Mouse (Mus musculus) macrophage (primary cell): ENCODE data around the gene Lao1. TPM values are rescaled to one million over a fixed set of nuclear protein-coding genes. Genes with fewer than 3 reads are reported as not detected.

Experiments used
- H3K27ac ChIP-seq: fragments of 350-480 bp; formaldehyde crosslinking; 2 replicates; pipeline ENCODE4 v1.9.0; 2021
- H3K36me3 ChIP-seq: fragments of 350-480 bp; formaldehyde crosslinking; 2 replicates; pipeline ENCODE4 v1.9.0; 2021; ENCODE audit errors: inconsistent target
- H3K4me3 ChIP-seq: fragments of 350-480 bp; formaldehyde crosslinking; 2 replicates; pipeline ENCODE4 v1.9.0; 2021; ENCODE audit errors: inconsistent target
- H3K79me2 ChIP-seq: fragments of 350-480 bp; formaldehyde crosslinking; 2 replicates; pipeline ENCODE4 v1.9.0; 2021; ENCODE audit errors: inconsistent target
- WGBS: methylation state at CpG from one replicate; pipeline ENCODE4 v1.1.7; 2026; ENCODE audit warnings: inconsistent platforms; ENCODE audit not compliant: missing documents; 5-methylcytosine and 5-hydroxymethylcytosine counted together
- polyA plus RNA-seq: library from polyadenylated mRNA; stranded (reverse); fragments of 250-400 nt; gene quantifications from 3 replicates; pipeline ENCODE4 v1.2.4, GENCODE M21; 2018; ENCODE audit warnings: inconsistent platforms

The Lao1 gene
- polyA plus RNA-seq, 1 experiment from 2014 or later = not detected

DNA sequence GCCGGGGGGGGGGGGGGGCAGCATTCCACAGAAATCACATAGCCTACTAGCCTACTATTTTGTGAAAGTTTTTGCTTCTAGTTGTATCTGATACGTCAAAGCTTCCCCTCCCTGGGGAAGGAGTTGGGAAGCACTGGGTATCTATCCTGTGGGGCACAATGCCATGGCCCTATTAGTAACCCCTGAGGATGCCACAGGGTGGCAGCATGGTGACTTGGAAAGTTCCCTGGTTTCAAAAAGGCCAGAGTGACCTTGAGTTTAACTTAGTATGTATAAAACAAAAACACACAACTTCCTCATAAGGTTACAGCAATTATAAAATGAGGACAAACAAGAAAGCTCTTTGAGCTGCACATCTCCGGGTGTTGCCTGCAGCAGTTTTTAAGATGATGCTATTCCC, 42.8 kb downstream of the Lao1 start:
- 74% methylated on average over 3 of the region's 3 CpGs for WGBS
- no peaks in the 10 kb centered on the region for H3K36me3 ChIP-seq
- no peak overlapping the region for H3K4me3 ChIP-seq
- no peaks in the 10 kb centered on the region for H3K79me2 ChIP-seq
- no peak overlapping the region for H3K27ac ChIP-seq

GRCm38 (mm10) chr4:119004613-119005339, 43.4 kb downstream of the Lao1 start:
- Histone ChIP-seq H3K36me3 (no peaks in the 10 kb centered on the region), H3K4me3 (no peak overlapping the region), H3K27ac (no peak overlapping the region), H3K79me2 (no peaks in the 10 kb centered on the region)
- WGBS = 59% methylated on average over 7 of the region's 7 CpGs

GRCm38 (mm10) chr4:119007602-119008001, 46.2 kb downstream of the Lao1 start:
- H3K27ac ChIP-seq = no peak overlapping the region
- H3K4me3 ChIP-seq = no peak overlapping the region
- no peaks in the 10 kb centered on the region for H3K36me3 ChIP-seq
- H3K79me2 ChIP-seq = no peaks in the 10 kb centered on the region
- WGBS = 96% methylated on average over 6 of the region's 6 CpGs

DNA sequence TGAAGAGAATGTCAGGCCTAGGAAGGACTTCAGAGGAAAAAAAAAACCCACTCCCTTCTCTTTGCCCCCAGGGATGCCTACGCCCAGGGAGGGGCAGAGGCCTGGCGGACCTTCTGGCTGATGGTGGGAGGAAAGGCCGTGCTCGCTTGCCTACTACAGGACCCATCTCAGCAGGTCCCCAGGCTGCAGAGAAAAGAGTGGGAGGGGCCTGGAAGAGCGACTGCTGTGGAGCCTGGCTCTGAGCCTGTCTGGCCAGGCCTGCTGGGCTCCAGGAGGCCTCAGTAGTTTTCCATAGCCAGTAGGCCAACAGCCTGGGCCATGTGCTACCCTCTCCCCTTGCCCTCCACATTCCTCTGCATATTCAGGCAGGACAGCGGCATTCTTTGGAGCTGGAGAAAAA, 47.1 kb downstream of the Lao1 start:
- Histone ChIP-seq H3K79me2 (no peaks in the 10 kb centered on the region), H3K36me3 (no peaks in the 10 kb centered on the region), H3K27ac (no peak overlapping the region), H3K4me3 (no peak overlapping the region)
- WGBS = 85% methylated on average over 6 of the region's 6 CpGs

DNA sequence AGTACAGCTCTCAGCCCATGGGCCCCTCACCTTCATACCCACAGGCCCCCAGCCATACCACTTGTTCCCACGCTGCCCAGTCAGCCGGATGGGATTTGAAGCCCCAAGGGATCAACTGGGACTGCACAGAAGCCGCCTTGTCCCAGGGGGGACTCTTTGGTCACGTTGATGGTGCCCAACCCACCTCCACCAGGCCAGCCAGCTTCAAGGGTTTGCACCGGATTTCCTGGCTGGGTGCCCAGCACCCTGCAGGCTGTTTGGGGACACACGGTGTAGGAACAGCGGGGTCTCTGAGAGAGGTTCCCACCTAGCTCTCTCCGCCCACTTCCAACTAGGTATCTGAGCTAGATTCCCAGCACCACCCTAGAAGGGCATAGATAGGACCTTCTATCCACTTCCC, 48.4 kb downstream of the Lao1 start:
- Histone ChIP-seq H3K4me3 (no peak overlapping the region), H3K27ac (no peak overlapping the region), H3K79me2 (no peaks in the 10 kb centered on the region), H3K36me3 (no peaks in the 10 kb centered on the region)
- 80% methylated on average over 8 of the region's 8 CpGs for WGBS

- H3K27ac ChIP-seq = no peak overlapping the region
- no peaks in the 10 kb centered on the region for H3K79me2 ChIP-seq
- no peaks in the 10 kb centered on the region for H3K36me3 ChIP-seq
- 96% methylated on average over 8 of the region's 10 CpGs for WGBS
- no peak overlapping the region for H3K4me3 ChIP-seq
These were observed 49.8 kb downstream of the Lao1 start for GRCm38 (mm10) chr4:119011050-119011680.

DNA sequence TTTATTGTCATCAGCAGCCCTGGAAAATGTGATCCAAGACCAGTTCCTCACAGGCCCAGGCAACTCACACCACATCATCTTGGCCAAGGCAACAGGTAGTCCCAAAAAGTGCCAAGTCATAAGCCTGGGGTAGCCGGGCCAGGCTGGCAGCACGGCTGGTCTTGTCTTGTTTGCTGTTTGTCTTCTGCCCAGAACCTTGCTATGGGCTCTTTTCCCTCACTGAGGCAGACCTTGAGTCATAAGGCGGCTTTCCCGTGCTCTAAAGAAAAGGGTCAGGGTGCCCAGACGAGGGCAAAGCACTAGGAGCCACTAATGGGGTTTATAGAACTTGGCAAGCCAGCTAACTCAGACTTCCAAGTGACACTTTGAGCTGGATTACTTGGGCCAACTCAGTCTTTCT, 51.7 kb downstream of the Lao1 start:
- WGBS = 56% methylated on average over 5 of the region's 5 CpGs
- Histone ChIP-seq H3K27ac (no peak overlapping the region), H3K79me2 (no peaks in the 10 kb centered on the region), H3K4me3 (no peak overlapping the region), H3K36me3 (no peaks in the 10 kb centered on the region)

DNA sequence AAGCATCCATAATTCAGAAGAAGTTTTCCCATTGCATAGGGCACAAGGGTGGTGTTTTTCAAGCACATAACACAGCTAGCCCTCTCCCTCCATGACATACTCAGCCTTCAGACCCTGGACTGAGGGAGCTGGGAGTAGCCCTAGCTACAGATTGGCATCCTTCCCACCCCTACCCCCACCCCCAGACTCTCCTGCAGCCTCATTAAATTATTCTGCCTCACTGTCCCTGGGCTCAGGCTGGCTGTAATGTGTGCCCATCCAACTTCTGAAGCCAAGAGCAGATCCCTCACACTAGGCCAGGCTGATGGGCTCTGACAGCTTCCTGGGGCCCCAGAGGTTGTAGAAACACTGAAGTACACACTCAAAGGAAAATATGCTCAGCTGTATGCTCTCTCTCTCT, 53.6 kb downstream of the Lao1 start:
- Histone ChIP-seq H3K36me3 (no peaks in the 10 kb centered on the region), H3K79me2 (no peaks in the 10 kb centered on the region), H3K4me3 (no peak overlapping the region), H3K27ac (no peak overlapping the region)

DNA sequence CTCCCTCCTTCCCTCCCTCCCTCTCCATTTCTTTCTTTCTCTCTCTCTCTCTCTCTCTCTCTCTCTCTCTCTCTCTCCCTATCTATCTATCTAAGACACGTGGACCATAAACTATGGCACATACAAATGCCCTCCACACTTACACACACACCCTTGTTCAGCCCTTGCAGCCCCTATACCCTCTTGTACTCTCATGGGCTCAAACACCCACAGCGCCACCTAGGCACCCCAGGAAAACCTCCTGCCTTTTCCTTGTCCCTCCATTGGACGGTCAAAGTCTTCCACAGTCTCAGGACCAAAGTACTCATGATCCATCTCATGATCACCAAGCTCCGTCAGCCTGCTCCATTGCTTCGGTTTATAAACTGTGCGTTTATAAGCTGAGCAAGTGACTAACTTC, 54.2 kb downstream of the Lao1 start:
- no peak overlapping the region for H3K27ac ChIP-seq

GRCm38 (mm10) chr4:119017078-119017477, 55.7 kb downstream of the Lao1 start:
- no peak overlapping the region for H3K4me3 ChIP-seq
- no peaks in the 10 kb centered on the region for H3K79me2 ChIP-seq
- WGBS = 94% methylated on average over 5 of the region's 5 CpGs
- H3K36me3 ChIP-seq = no peaks in the 10 kb centered on the region
- no peak overlapping the region for H3K27ac ChIP-seq

More for the DNA sequence above, 54.2 kb downstream of the Lao1 start:
- Histone ChIP-seq H3K36me3 (no peaks in the 10 kb centered on the region), H3K4me3 (no peak overlapping the region), H3K79me2 (no peaks in the 10 kb centered on the region)
- WGBS = 75% methylated on average over 6 of the region's 6 CpGs

Other genes with a start within 250 kb of the Lao1 start
- gene Olfr1340, start 241.4 kb upstream of the Lao1 start, polyA plus RNA-seq = not detected in 3 replicates
- gene Olfr1339, start 229.4 kb upstream of the Lao1 start, polyA plus RNA-seq = not detected in 3 replicates
- not detected in 3 replicates for gene Olfr1338, start 202.8 kb upstream of the Lao1 start, polyA plus RNA-seq
- not detected in 3 replicates for gene Olfr1337, start 179.0 kb upstream of the Lao1 start, polyA plus RNA-seq
- gene Olfr1335, start 151.6 kb upstream of the Lao1 start, polyA plus RNA-seq = not detected in 3 replicates
- not detected in 3 replicates for gene Olfr1333, start 125.3 kb upstream of the Lao1 start, polyA plus RNA-seq
- gene Olfr1331, start 96.9 kb upstream of the Lao1 start, polyA plus RNA-seq = not detected in 3 replicates
- not detected in 3 replicates for gene Olfr1330, start 73.0 kb upstream of the Lao1 start, polyA plus RNA-seq
- not detected in 3 replicates for gene Olfr1329, start 44.1 kb upstream of the Lao1 start, polyA plus RNA-seq
- not detected in 3 replicates for gene Olfr1328, start 23.0 kb upstream of the Lao1 start, polyA plus RNA-seq
- 5.5 to 14.5 TPM (median 7.5 TPM) in 3 replicates for gene Slc2a1, start 147.1 kb downstream of the Lao1 start, polyA plus RNA-seq
- gene Zfp691, start 212.6 kb downstream of the Lao1 start, polyA plus RNA-seq = 1.2 to 2.2 TPM (median 1.6 TPM) in 3 replicates
- gene Ermap, start 228.4 kb downstream of the Lao1 start, polyA plus RNA-seq = not detected in 3 replicates
- gene Svbp, start 233.7 kb downstream of the Lao1 start, polyA plus RNA-seq = 6.9 to 28.4 TPM (median 27.3 TPM) in 3 replicates